Mouse (Mus musculus) CD4-positive, CD25-positive, alpha-beta regulatory T cell (primary cell): Measurements from ENCODE around the gene Bsg. TPM values are rescaled to one million over a fixed set of nuclear protein-coding genes. Genes with fewer than 3 reads are reported as not detected.

Experiments used
- polyA plus RNA-seq: library from polyadenylated mRNA; unstranded; fragments of 100-300 nt; shearing (Covaris generic); gene quantifications from one replicate; pipeline ENCODE4 v1.2.1, GENCODE M21; 2017

Bsg gene
- polyA plus RNA-seq = 261 TPM

DNA sequence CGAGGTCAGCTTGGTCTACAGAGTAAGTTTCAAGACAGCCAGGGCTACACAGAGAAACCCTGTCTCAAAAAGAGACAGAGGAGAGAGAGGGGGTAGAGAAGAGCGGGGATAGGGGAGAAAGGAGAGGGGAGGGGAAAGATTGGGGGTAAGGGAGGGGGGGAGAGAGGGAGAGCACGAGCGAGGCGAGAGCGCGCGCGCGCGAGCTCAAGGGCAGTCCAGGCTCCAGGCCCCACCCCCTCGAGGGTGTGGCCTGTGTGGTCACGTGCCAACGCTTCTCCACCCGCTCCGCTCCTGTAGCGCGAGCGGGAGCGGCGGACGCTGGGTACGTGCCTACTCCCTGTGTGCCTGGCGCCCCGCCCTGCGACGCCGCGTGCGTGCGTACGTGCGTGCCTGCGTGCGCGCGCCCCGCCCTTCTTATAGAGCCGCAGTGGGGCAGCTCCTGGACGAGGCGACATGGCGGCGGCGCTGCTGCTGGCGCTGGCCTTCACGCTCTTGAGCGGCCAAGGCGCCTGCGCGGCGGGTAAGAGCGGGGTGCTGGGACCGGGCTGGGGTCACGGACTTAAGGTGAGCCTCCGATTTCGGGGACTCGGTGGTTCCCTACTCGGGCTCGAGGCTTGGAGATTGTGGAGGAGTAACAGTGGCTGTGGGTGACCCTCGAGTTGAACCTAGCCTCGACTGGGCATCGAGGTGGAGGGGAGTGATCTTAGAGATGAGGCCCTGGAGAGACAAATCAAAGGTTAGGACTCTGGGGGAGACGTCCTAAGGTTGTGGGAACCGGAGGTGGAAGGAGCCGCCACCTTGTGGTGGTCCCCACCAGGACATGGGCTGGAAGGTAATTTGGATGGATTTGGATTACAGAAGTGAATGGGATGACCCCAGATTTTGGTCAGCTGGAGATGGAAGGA is at the start of gene Bsg:
Bsg (plus strand) TSS at position 427 of the 905 bp plus-strand sequence.

GRCm38 (mm10) chr10:79664131-79664665 is 40.1 kb upstream of the Bsg start, which contains the start of gene Madcam1:
TSS of gene Madcam1 (plus strand) at chr10:79664559.

DNA sequence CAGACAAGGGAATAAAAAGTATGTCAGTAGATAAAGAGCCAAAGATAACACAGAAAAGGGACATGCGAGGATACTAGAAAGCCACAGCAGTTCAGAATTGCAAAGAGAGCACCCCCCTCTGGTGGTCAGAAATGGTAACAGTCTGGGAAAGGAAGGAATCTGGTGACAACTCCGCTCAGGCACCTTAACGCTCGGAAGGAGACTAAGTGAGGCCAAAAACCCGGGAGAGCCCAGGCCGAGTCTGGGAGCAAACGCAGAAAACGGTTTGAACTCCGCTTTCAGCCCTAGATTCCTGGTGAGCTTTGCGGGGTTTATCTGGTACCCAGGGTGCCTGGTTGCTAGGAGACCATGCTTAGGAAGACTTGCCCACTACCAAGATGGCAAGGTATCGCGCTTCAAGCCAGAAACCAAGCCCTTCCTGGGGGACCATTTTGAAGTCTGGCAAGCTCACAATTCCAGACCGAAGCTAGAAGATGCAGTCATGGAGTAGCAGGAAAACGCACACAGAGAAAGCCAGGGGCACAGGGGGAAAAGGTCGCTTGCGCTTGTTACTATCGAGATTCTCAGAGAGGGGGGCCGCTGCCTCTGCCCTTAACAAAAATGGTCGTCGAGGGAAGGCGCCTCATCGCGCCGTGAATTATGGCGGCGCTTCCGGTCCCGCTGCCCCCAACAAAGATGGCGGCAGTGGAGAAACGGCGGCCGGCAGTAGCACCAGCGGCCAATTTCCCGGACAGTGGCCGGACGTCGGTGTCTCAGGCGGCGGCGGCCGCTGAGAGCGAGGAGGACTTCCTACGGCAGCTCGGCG is 35.3 kb upstream of the Bsg start, which contains the start of gene Tpgs1:
Tpgs1 (plus strand) TSS at position 599 of the 805 bp plus-strand sequence.

GRCm38 (mm10) chr10:79681591-79682245 is 22.6 kb upstream of the Bsg start, which contains the start of gene Cdc34:
TSS of gene Cdc34 (plus strand) at chr10:79682195.

GRCm38 (mm10) chr10:79688720-79689119 is 15.6 kb upstream of the Bsg start, which contains the start of gene Gzmm:
TSS of gene Gzmm (plus strand) at chr10:79689020.

GRCm38 (mm10) chr10:79716254-79716987 is 12.1 kb downstream of the Bsg start, which contains the start of gene Hcn2:
TSS of gene Hcn2 (plus strand) at chr10:79716634.

GRCm38 (mm10) chr10:79745898-79746773 is 41.8 kb downstream of the Bsg start, which contains the start of gene Polrmt:
TSS of gene Polrmt (minus strand) at chr10:79746581.

DNA sequence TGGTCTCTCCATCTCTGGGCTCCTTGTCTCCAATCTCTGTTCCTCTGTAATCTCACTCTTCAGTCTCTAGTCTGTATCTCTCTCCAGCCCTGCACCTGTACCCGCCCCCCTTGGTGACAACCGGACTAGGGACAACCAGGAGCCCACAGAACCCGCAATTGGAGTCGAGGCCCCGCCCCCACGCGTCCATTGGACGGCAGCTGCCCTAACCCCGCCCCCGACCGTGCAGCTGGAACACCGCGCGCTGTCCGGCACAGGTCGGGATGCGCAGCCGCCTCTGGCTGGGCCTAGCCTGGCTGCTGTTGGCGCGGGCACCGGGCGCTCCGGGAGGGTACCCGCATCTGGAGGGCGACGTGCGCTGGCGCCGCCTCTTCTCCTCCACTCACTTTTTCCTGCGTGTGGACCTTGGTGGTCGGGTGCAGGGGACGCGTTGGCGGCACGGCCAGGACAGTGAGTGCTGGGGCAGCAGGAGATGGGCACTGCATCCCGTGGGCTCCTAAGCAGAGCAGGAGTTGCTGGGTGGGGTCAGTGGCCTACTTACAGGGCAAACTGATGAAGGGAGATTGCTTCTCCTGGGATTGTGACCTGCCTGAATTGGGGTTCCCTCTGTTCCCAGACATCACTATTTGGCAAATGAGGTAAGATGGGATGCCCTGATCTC is 50.7 kb downstream of the Bsg start, which contains the start of gene Fgf22:
Fgf22 (plus strand) TSS at position 221 of the 661 bp plus-strand sequence.

Other genes starting within 250 kb of the Bsg start
- gene Vmn2r83, start 235.8 kb upstream of the Bsg start, polyA plus RNA-seq = 0.08 TPM
- gene Plpp2, start 170.7 kb upstream of the Bsg start, polyA plus RNA-seq = 3.9 TPM
- gene Mier2, start 149.3 kb upstream of the Bsg start, polyA plus RNA-seq = 51.5 TPM
- gene Theg, start 117.2 kb upstream of the Bsg start, polyA plus RNA-seq = not detected
- 0.05 TPM for gene C2cd4c, start 90.5 kb upstream of the Bsg start, polyA plus RNA-seq
- not detected for gene Shc2, start 66.6 kb upstream of the Bsg start, polyA plus RNA-seq
- gene Odf3l2, start 58.8 kb upstream of the Bsg start, polyA plus RNA-seq = not detected
- not detected for gene Madcam1, start 39.9 kb upstream of the Bsg start, polyA plus RNA-seq
- gene Tpgs1, start 35.1 kb upstream of the Bsg start, polyA plus RNA-seq = 53.8 TPM
- gene Cdc34, start 22.3 kb upstream of the Bsg start, polyA plus RNA-seq = 90.7 TPM
- gene Gzmm, start 15.5 kb upstream of the Bsg start, polyA plus RNA-seq = 0.91 TPM
- gene Hcn2, start 12.1 kb downstream of the Bsg start, polyA plus RNA-seq = 0.14 TPM
- 55.8 TPM for gene Polrmt, start 42.1 kb downstream of the Bsg start, polyA plus RNA-seq
- gene Fgf22, start 50.6 kb downstream of the Bsg start, polyA plus RNA-seq = 0.45 TPM
- gene Rnf126, start 62.5 kb downstream of the Bsg start, polyA plus RNA-seq = 61.1 TPM
- gene Fstl3, start 72.8 kb downstream of the Bsg start, polyA plus RNA-seq = 0.29 TPM
- not detected for gene Prss57, start 86.5 kb downstream of the Bsg start, polyA plus RNA-seq
- 1.6 TPM for gene Palm, start 89.1 kb downstream of the Bsg start, polyA plus RNA-seq
- gene Misp, start 116.5 kb downstream of the Bsg start, polyA plus RNA-seq = not detected
- gene Ptbp1, start 149.9 kb downstream of the Bsg start, polyA plus RNA-seq = 318 TPM
- not detected for gene Prtn3, start 170.0 kb downstream of the Bsg start, polyA plus RNA-seq
- gene Plppr3, start 170.1 kb downstream of the Bsg start, polyA plus RNA-seq = 4.5 TPM
- not detected for gene Elane, start 181.8 kb downstream of the Bsg start, polyA plus RNA-seq
- not detected for gene Cfd, start 186.4 kb downstream of the Bsg start, polyA plus RNA-seq
- 40.9 TPM for gene Med16, start 204.4 kb downstream of the Bsg start, polyA plus RNA-seq
- gene Gm26602, start 206.4 kb downstream of the Bsg start, polyA plus RNA-seq = 23.3 TPM
- 0.50 TPM for gene Kiss1r, start 212.5 kb downstream of the Bsg start, polyA plus RNA-seq
- 193 TPM for gene R3hdm4, start 216.7 kb downstream of the Bsg start, polyA plus RNA-seq
- gene Arid3a, start 222.6 kb downstream of the Bsg start, polyA plus RNA-seq = 9.6 TPM